Mouse (Mus musculus) CH12.LX (cell line): ENCODE data around the gene P4ha2. TPM values are rescaled to one million over a fixed set of nuclear protein-coding genes. Genes with fewer than 3 reads are reported as not detected.

Experiments used
- DNase-seq: peaks from one replicate; pipeline ENCODE4 v3.0.0-alpha.2; 2013; ENCODE audit errors: extremely low read depth
- H3K27ac ChIP-seq: 2 replicates; pipeline ENCODE4 v1.5.1; 2012; ENCODE audit warnings: low read depth, mild to moderate bottlenecking, control low read depth, moderate library complexity; ENCODE audit not compliant: insufficient read depth
- H3K27me3 ChIP-seq: replicated peaks from 2 replicates; pipeline ENCODE3; 2012; ENCODE audit warnings: inconsistent platforms
- H3K36me3 ChIP-seq, 2 experiments: replicated peaks in 1 of 2; 2 replicates each; pipeline versions ENCODE3 to v1.6.1; 2012; ENCODE audit warnings: inconsistent platforms in 1 of 2, low read length in 1 of 2, mild to moderate bottlenecking in 1 of 2, mixed read lengths in 1 of 2, moderate library complexity in 1 of 2; ENCODE audit not compliant: control insufficient read depth in 1 of 2, insufficient read depth in 1 of 2
- H3K4me1 ChIP-seq, 2 experiments: 2 replicates each; pipeline ENCODE4 v1.6.1; 2012; ENCODE audit warnings: inconsistent platforms in 1 of 2, moderate library complexity in 1 of 2; ENCODE audit not compliant: insufficient read depth in 2 of 2, control insufficient read depth in 1 of 2
- H3K4me2 ChIP-seq: 2 replicates; pipeline ENCODE4 v1.6.1; 2012; ENCODE audit warnings: low read depth, mild to moderate bottlenecking, control low read depth; ENCODE audit not compliant: poor library complexity, insufficient read depth, severe bottlenecking
- H3K4me3 ChIP-seq, 3 experiments: fragments of 150-350 bp in 1 of 3; sonication (generic) in 1 of 3; replicated peaks in 1 of 3; 2 replicates each; pipeline versions ENCODE3 to v1.5.1; 2011 to 2012; ENCODE audit warnings: low read depth in 2 of 3, low read length in 2 of 3, mild to moderate bottlenecking in 2 of 3, moderate library complexity in 2 of 3, control low read depth in 1 of 3, improper control_type of control experiment in 1 of 3, inconsistent platforms in 1 of 3, mixed read lengths in 1 of 3; ENCODE audit not compliant: poor library complexity in 1 of 3
- H3K79me2 ChIP-seq: replicated peaks from 2 replicates; pipeline ENCODE4 v1.6.1; 2012; ENCODE audit warnings: mild to moderate bottlenecking, moderate library complexity; ENCODE audit not compliant: control insufficient read depth, poor library complexity, insufficient read depth, severe bottlenecking; ENCODE audit errors: extremely low read depth
- H3K9ac ChIP-seq: 2 replicates; pipeline ENCODE4 v1.6.1; 2012; ENCODE audit warnings: low read depth, mild to moderate bottlenecking, control low read depth, moderate library complexity; ENCODE audit not compliant: insufficient read depth
- H3K9me3 ChIP-seq: replicated peaks from 2 replicates; pipeline ENCODE3; 2012; ENCODE audit warnings: low read length, inconsistent platforms, mixed read lengths
- BHLHE40 ChIP-seq: IDR thresholded peaks from 2 replicates; pipeline ENCODE4 v1.6.1; 2011; ENCODE audit warnings: mild to moderate bottlenecking, low read depth, low read length, improper control_type of control experiment
- CHD1 ChIP-seq: IDR thresholded peaks from 2 replicates; pipeline ENCODE4 v1.6.1; 2012; ENCODE audit warnings: low read depth, low read length, improper control_type of control experiment, inconsistent platforms
- CHD2 ChIP-seq: IDR thresholded peaks from 2 replicates; pipeline ENCODE4 v1.6.1; 2011; ENCODE audit warnings: low read length, improper control_type of control experiment
- CTCF ChIP-seq, 2 experiments: IDR thresholded peaks in 1 of 2; conservative IDR thresholded peaks in 1 of 2; 2 replicates each; pipeline ENCODE4 v1.5.1; 2011 to 2012; ENCODE audit warnings: low read depth in 2 of 2, low read length in 2 of 2, improper control_type of control experiment in 1 of 2, inconsistent platforms in 1 of 2, mild to moderate bottlenecking in 1 of 2, moderate library complexity in 1 of 2
- ELF1 ChIP-seq: IDR thresholded peaks from 2 replicates; pipeline ENCODE4 v1.6.1; 2014; ENCODE audit warnings: low read depth, mild to moderate bottlenecking, inconsistent platforms, low read length, improper control_type of control experiment
- GABPA ChIP-seq: IDR thresholded peaks from 2 replicates; pipeline ENCODE4 v1.6.1; 2012; ENCODE audit warnings: low read depth, low read length, improper control_type of control experiment, inconsistent platforms; ENCODE audit not compliant: insufficient replicate concordance
- IRF4 ChIP-seq: IDR thresholded peaks from 2 replicates; pipeline ENCODE4 v1.6.1; 2014; ENCODE audit warnings: low read depth, mild to moderate bottlenecking, inconsistent platforms, low read length, improper control_type of control experiment
- JUN ChIP-seq: IDR thresholded peaks from 2 replicates; pipeline ENCODE4 v1.6.1; 2011; ENCODE audit warnings: low read depth, mild to moderate bottlenecking, low read length, improper control_type of control experiment, moderate library complexity; ENCODE audit not compliant: insufficient read depth
- MAX ChIP-seq: IDR thresholded peaks from 2 replicates; pipeline ENCODE4 v1.6.1; 2011; ENCODE audit warnings: low read length, improper control_type of control experiment
- MAZ ChIP-seq: IDR thresholded peaks from 2 replicates; pipeline ENCODE4 v1.6.1; 2012; ENCODE audit warnings: low read depth, mild to moderate bottlenecking, inconsistent platforms, low read length, improper control_type of control experiment, moderate library complexity
- NRF1 ChIP-seq: IDR thresholded peaks from 2 replicates; pipeline ENCODE4 v1.6.1; 2014; ENCODE audit warnings: low read depth, mild to moderate bottlenecking, inconsistent platforms, low read length, improper control_type of control experiment, moderate library complexity
- PAX5 ChIP-seq: IDR thresholded peaks from 2 replicates; pipeline ENCODE4 v1.6.1; 2012; ENCODE audit warnings: low read length, inconsistent platforms, mixed read lengths
- POLR2A ChIP-seq: IDR thresholded peaks from 2 replicates; pipeline ENCODE4 v1.6.1; 2011; ENCODE audit warnings: low read depth, mild to moderate bottlenecking, improper control_type of control experiment, low read length
- POLR2AphosphoS2 ChIP-seq: IDR thresholded peaks from 2 replicates; pipeline ENCODE4 v1.6.1; 2011; ENCODE audit warnings: low read depth, low read length, improper control_type of control experiment
- RAD21 ChIP-seq: IDR thresholded peaks from 2 replicates; pipeline ENCODE4 v1.6.1; 2011; ENCODE audit warnings: low read depth, mild to moderate bottlenecking, low read length, improper control_type of control experiment, moderate library complexity
- RCOR1 ChIP-seq: conservative IDR thresholded peaks from 2 replicates; pipeline ENCODE4 v1.6.1; 2012; ENCODE audit warnings: low read depth, mild to moderate bottlenecking, inconsistent platforms, low read length, improper control_type of control experiment
- TBP ChIP-seq: conservative IDR thresholded peaks from 2 replicates; pipeline ENCODE4 v1.6.1; 2011; ENCODE audit warnings: low read depth, low read length, improper control_type of control experiment
- TCF12 ChIP-seq: IDR thresholded peaks from 2 replicates; pipeline ENCODE4 v1.6.1; 2014; ENCODE audit warnings: low read depth, mild to moderate bottlenecking, inconsistent platforms, low read length, improper control_type of control experiment
- UBTF ChIP-seq: IDR thresholded peaks from 2 replicates; pipeline ENCODE4 v1.6.1; 2012; ENCODE audit warnings: low read depth, mild to moderate bottlenecking, inconsistent platforms, low read length, improper control_type of control experiment, moderate library complexity
- USF1 ChIP-seq: IDR thresholded peaks from 2 replicates; pipeline ENCODE4 v1.6.1; 2014; ENCODE audit warnings: low read depth, mild to moderate bottlenecking, inconsistent platforms, low read length, improper control_type of control experiment
- USF2 ChIP-seq: conservative IDR thresholded peaks from 2 replicates; pipeline ENCODE4 v1.6.1; 2011; ENCODE audit warnings: low read depth, low read length, improper control_type of control experiment
- ZC3H11A ChIP-seq: IDR thresholded peaks from 2 replicates; pipeline ENCODE4 v1.6.1; 2012; ENCODE audit warnings: low read depth, mild to moderate bottlenecking, inconsistent platforms, low read length, improper control_type of control experiment
- ZNF384 ChIP-seq: IDR thresholded peaks from 2 replicates; pipeline ENCODE4 v1.6.1; 2012; ENCODE audit warnings: low read depth, low read length, improper control_type of control experiment, inconsistent platforms
- dilution Hi-C: fragments of 300-500 bp; cut with MboI; formaldehyde crosslinking; loops from 2 replicates; pipeline ENCODE4 v1.14.3; 2020; ENCODE audit warnings: low sequenced_read_pairs; ENCODE audit not compliant: extremely low pct_unique_long_range_greater_than_20kb, extremely low pct_ligation_motif_present
- in situ Hi-C: fragments of 300-500 bp; cut with MboI; formaldehyde crosslinking; loops from 3 replicates; pipeline ENCODE4 v1.14.3; 2019; ENCODE audit warnings: low sequenced_read_pairs, low pct_ligation_motif_present, low pct_unique_long_range_greater_than_20kb, mixed read lengths
- polyA plus RNA-seq: library from polyadenylated mRNA; unstranded; fragments of >175 nt; gene quantifications from 2 replicates; pipeline ENCODE4 v1.2.1, GENCODE M21; 2012; ENCODE audit warnings: low read depth; ENCODE audit not compliant: insufficient read length
- total RNA-seq, 2 experiments: library from RNA; depleted of rRNA; stranded (reverse); fragments of 300-350 nt in 1 of 2; fragments of >200 nt in 1 of 2; gene quantifications; 2 replicates each; pipeline ENCODE4 v1.2.3; 2012 to 2014

The P4ha2 gene
- total RNA-seq (2012; rRNA removed) (5.0 and 10.0 TPM in 2 replicates), total RNA-seq (2014; rRNA removed) (7.9 and 10.1 TPM in 2 replicates), polyA plus RNA-seq (3.6 and 4.2 TPM in 2 replicates)

GRCm38 (mm10) chr11:54100045-54100691 is at the start of gene P4ha2:
Gene P4ha2 (plus strand): TSS chr11:54100095.
- in situ Hi-C loops = no loop called here
- Histone ChIP-seq H3K27me3 (peaks cover 43% of the 10 kb centered on the region), H3K36me3 (no peaks in the 10 kb centered on the region), H3K4me2 (peak within 1 kb of the TSS; percentile 52), H3K4me1 (peaks cover 3 to 4% of the 10 kb centered on the region in 2 experiments; a peak in 2 of 4 replicates), H3K4me3 (peak within 1 kb of the TSS in 2 of 3 experiments; percentile 38 to 54), H3K9me3 (no peaks in the 10 kb centered on the region), H3K79me2 (no peaks in the 10 kb centered on the region), H3K27ac (no peak within 1 kb of the TSS), H3K9ac (peak within 1 kb of the TSS; percentile 0; the same call in 1 of the 2 replicates)
- no peak for DNase-seq
- dilution Hi-C loops = no loop called here
- no peak for TF ChIP-seq TBP
- TF ChIP-seq UBTF = no peak
- no peak for TF ChIP-seq ZNF384
- TF ChIP-seq POLR2A = no peak
- no peak for TF ChIP-seq ZC3H11A
- TF ChIP-seq PAX5 = no peak
- no peak for TF ChIP-seq TCF12
- TF ChIP-seq JUN = no peak
- TF ChIP-seq IRF4 = no peak
- no peak for TF ChIP-seq POLR2AphosphoS2
- no peak for TF ChIP-seq RCOR1

- no peaks in the 10 kb centered on the region for H3K9me3 ChIP-seq
- H3K27ac ChIP-seq = no peak overlapping the region
- no peaks in the 10 kb centered on the region for H3K36me3 ChIP-seq
- H3K4me3 ChIP-seq = no peak overlapping the region
- H3K4me1 ChIP-seq = peaks cover 0 to 8% of the 10 kb centered on the region in 2 experiments; a peak in 2 of 4 replicates
- TF ChIP-seq GABPA = no peak
- TF ChIP-seq MAZ = no peak
- no peak for TF ChIP-seq ELF1
- no peak for TF ChIP-seq ZNF384
- no peak for TF ChIP-seq TBP
- no peak for TF ChIP-seq NRF1
- no peak for TF ChIP-seq USF2
- no peak for TF ChIP-seq TCF12
- TF ChIP-seq CTCF (conservative IDR thresholded peaks at IDR 0.05 in 1 of 2, IDR thresholded peaks at IDR 0.05 in 1 of 2; ENCODE audit: low read depth in 2 of 2, low read length in 2 of 2) = no peak
- no peak for TF ChIP-seq CHD2
- TF ChIP-seq USF1 = no peak
- TF ChIP-seq PAX5 = no peak
- no peak for TF ChIP-seq POLR2A
- TF ChIP-seq ZC3H11A = no peak
- TF ChIP-seq MAX = no peak
- TF ChIP-seq POLR2AphosphoS2 = no peak
- TF ChIP-seq CHD1 = no peak
- no peak for TF ChIP-seq BHLHE40
- no peak for TF ChIP-seq RAD21
- no peaks in the 10 kb centered on the region for H3K79me2 ChIP-seq
- dilution Hi-C loops = no loop called here
- no peak overlapping the region for H3K4me2 ChIP-seq
- H3K27me3 ChIP-seq = no peaks in the 10 kb centered on the region
- H3K9ac ChIP-seq = no peak overlapping the region
- DNase-seq = no peak
- in situ Hi-C loops = loop anchor here (5.0 kb wide), 1 partner anchor 48 kb away; no protein-coding TSS in a partner anchor
These were observed 49.7 kb upstream of the P4ha2 start for GRCm38 (mm10) chr11:54050205-54050604.
